Mouse (Mus musculus) MEL (cell line): Measurements from ENCODE around the gene Csad.

Source experiments
- BHLHE40 ChIP-seq: IDR thresholded peaks from 2 replicates; pipeline ENCODE4 v1.6.1; 2012; ENCODE audit warnings: low read depth, mild to moderate bottlenecking, inconsistent platforms, low read length, improper control_type of control experiment, borderline replicate concordance
- CTCF ChIP-seq, 3 experiments: IDR thresholded peaks in 2 of 3; conservative IDR thresholded peaks in 1 of 3; 2 replicates each; pipeline ENCODE4 v1.5.1; 2011 to 2012; ENCODE audit warnings: low read length in 3 of 3, low read depth in 2 of 3, mild to moderate bottlenecking in 2 of 3, improper control_type of control experiment in 1 of 3, inconsistent platforms in 1 of 3, mixed read lengths in 1 of 3, moderate library complexity in 1 of 3; ENCODE audit not compliant: control insufficient read depth in 1 of 3, insufficient read depth in 1 of 3, poor library complexity in 1 of 3, severe bottlenecking in 1 of 3
- EP300 ChIP-seq, 2 experiments: IDR thresholded peaks; 2 replicates each; pipeline ENCODE4 v1.6.1; 2011; ENCODE audit warnings: improper control_type of control experiment in 2 of 2, low read length in 2 of 2, low read depth in 1 of 2, mild to moderate bottlenecking in 1 of 2
- GABPA ChIP-seq: IDR thresholded peaks from 2 replicates; pipeline ENCODE4 v1.6.1; 2012; ENCODE audit warnings: low read depth, mild to moderate bottlenecking, inconsistent platforms, low read length, improper control_type of control experiment, moderate library complexity
- GATA1 ChIP-seq: IDR thresholded peaks from 2 replicates; pipeline ENCODE4 v1.6.1; 2011; ENCODE audit warnings: low read depth, low read length, improper control_type of control experiment
- MAX ChIP-seq: IDR thresholded peaks from 2 replicates; pipeline ENCODE4 v1.6.1; 2011; ENCODE audit warnings: low read length, improper control_type of control experiment
- MYC ChIP-seq: IDR thresholded peaks from 2 replicates; pipeline ENCODE4 v1.6.1; 2011; ENCODE audit warnings: low read depth, mild to moderate bottlenecking, low read length, improper control_type of control experiment, moderate library complexity
- POLR2A ChIP-seq, 2 experiments: IDR thresholded peaks; 2 replicates each; pipeline ENCODE4 v1.6.1; 2011 to 2012; ENCODE audit warnings: low read length in 2 of 2, mild to moderate bottlenecking in 2 of 2, control low read depth in 1 of 2, improper control_type of control experiment in 1 of 2, low read depth in 1 of 2, moderate library complexity in 1 of 2; ENCODE audit not compliant: control insufficient read depth in 1 of 2, insufficient read depth in 1 of 2, poor library complexity in 1 of 2
- RAD21 ChIP-seq: IDR thresholded peaks from 2 replicates; pipeline ENCODE4 v1.6.1; 2011; ENCODE audit warnings: mild to moderate bottlenecking, low read depth, low read length, improper control_type of control experiment
- ZMIZ1 ChIP-seq: IDR thresholded peaks from 2 replicates; pipeline ENCODE4 v1.6.1; 2012; ENCODE audit warnings: low read depth, mild to moderate bottlenecking, inconsistent platforms, low read length, improper control_type of control experiment, moderate library complexity

GRCm38 (mm10) chr15:102208092-102208561 is 3.6 kb upstream of the Csad start:
- TF ChIP-seq RAD21 (no peak), CTCF (IDR thresholded peaks at IDR 0.05 in 2 of 3, conservative IDR thresholded peaks at IDR 0.05 in 1 of 3; ENCODE audit: control insufficient read depth in 1 of 3, insufficient read depth in 1 of 3, low read depth in 2 of 3, low read length in 3 of 3, poor library complexity in 1 of 3, severe bottlenecking in 1 of 3) (no peak), GABPA (no peak), EP300 (IDR thresholded peaks at IDR 0.05; ENCODE audit: low read depth in 1 of 2, low read length in 2 of 2) (peak; percentile 98 to 99), POLR2A (IDR thresholded peaks at IDR 0.05; ENCODE audit: control insufficient read depth in 1 of 2, insufficient read depth in 1 of 2, low read depth in 1 of 2, low read length in 2 of 2, poor library complexity in 1 of 2) (no peak), BHLHE40 (peak; percentile 87), MAX (no peak; the same call in 1 of the 2 replicates), ZMIZ1 (no peak; the same call in 1 of the 2 replicates), MYC (peak; percentile 77; the same call in 1 of the 2 replicates), GATA1 (peak; percentile 99)
